ENCODE assay signal across 18 mouse cellular contexts in the genomic region with DNA sequence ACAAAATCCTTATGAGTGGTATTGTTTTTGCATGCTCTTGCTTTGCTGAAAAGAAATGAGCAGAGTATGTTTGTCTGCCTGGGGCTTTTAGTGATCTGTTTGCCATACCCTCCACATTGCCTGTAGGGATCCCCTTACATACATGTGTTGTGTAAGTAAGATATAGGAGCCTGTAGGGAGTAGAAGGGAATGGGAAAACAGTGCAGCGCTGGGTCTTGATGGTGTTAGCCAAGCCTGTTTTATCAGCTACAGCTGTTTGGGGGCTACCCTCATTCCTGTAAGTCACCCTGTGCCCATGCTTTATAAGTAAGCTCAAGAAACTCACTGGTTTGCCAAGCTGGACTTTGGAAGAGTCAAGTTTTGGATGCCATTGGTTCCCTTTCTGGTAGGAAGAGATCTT.
A peak's percentile ranks its signal among the peaks of the same experiment; 100 is the strongest.
DNase-seq lines count a peak whose midpoint lies in the region; ATAC-seq and TF ChIP-seq lines count a peak whose summit lies in the region.
"Had no signal": no experiment of that assay in that cellular context is flagged by ENCODE, and none has a peak within 500 bp of the region (broad histone marks: within the 10 kb centered on the region; RNA-seq: fewer than 3 reads in every experiment).

No protein-coding gene starts in this region.

- no peak overlapping the region for H3K9ac ChIP-seq in limb, embryonic 12.5 days (replicated peaks)
- H3K9ac ChIP-seq in limb, embryonic 14.5 days (ENCODE audit: low read depth, low read length, severe bottlenecking): no peak overlapping the region
- H3K9ac ChIP-seq: embryonic facial prominence, embryonic 12.5 days; forebrain, embryonic 13.5 days; forebrain, embryonic 15.5 days; forebrain, postnatal 0 days had no signal

- H3K4me3 ChIP-seq in limb, embryonic 12.5 days (replicated peaks): no peak overlapping the region
- H3K4me3 ChIP-seq in limb, embryonic 10.5 days: no peak overlapping the region
- no peak overlapping the region for H3K4me3 ChIP-seq in limb, embryonic 14.5 days (replicated peaks; ENCODE audit: low read length)
- H3K4me3 ChIP-seq: embryonic facial prominence, embryonic 10.5 days; embryonic facial prominence, embryonic 12.5 days; forebrain, embryonic 13.5 days; forebrain, embryonic 15.5 days had no signal

- DNase-seq in limb, embryonic 10.5 days (ENCODE audit: low spot score): no peak
- DNase-seq in limb, embryonic 14.5 days (ENCODE audit: low spot score): peak; percentile 18
- no peak for DNase-seq in heart, postnatal 25 days (ENCODE audit: low spot score)
- no peak for DNase-seq in thymus, adult 18-20 months
- DNase-seq: adrenal gland, adult 2 months; adrenal gland, postnatal 10 days; adrenal gland, postnatal 25 days; cerebellum, adult 11 months; cerebellum, adult 18-20 months; cerebellum, adult 8-10 months; cerebellum, adult 9-11 months; cerebellum, postnatal 14 days; forebrain, postnatal 0 days had no signal

- no peaks in the 10 kb centered on the region for H3K27me3 ChIP-seq in limb, embryonic 12.5 days
- H3K27me3 ChIP-seq in limb, embryonic 10.5 days (ENCODE audit: low read depth, poor library complexity, severe bottlenecking): no peaks in the 10 kb centered on the region
- no peaks in the 10 kb centered on the region for H3K27me3 ChIP-seq in limb, embryonic 14.5 days (ENCODE audit: control insufficient read depth, insufficient read depth, low read length)
- H3K27me3 ChIP-seq: embryonic facial prominence, embryonic 12.5 days; forebrain, embryonic 13.5 days; forebrain, embryonic 15.5 days had no signal

- TF ChIP-seq POLR2A in limb, embryonic 14.5 days (IDR thresholded peaks at IDR 0.05; ENCODE audit: borderline replicate concordance, extremely low read depth, insufficient read depth, insufficient read length): no peak

- ATAC-seq in limb, embryonic 12.5 days (ENCODE audit: insufficient number of reproducible peaks, insufficient read depth, low FRiP score, low TSS enrichment, low read depth): peak; percentile 63; the same call in 1 of the 2 replicates
- ATAC-seq in limb, embryonic 14.5 days (ENCODE audit: low FRiP score, low read depth): no peak
- ATAC-seq: forebrain, embryonic 13.5 days; forebrain, embryonic 15.5 days; forebrain, postnatal 0 days had no signal

- intact Hi-C loops in heart, postnatal 25 days (cut with DNase I): no loop called here

- 0 out of 2 replicates have a peak, but pooled peaks cover 8% of the 10 kb centered on the region for H3K9me3 ChIP-seq in limb, embryonic 12.5 days
- H3K9me3 ChIP-seq in limb, embryonic 10.5 days (replicated peaks): no peaks in the 10 kb centered on the region; the same call in 1 of the 2 replicates
- H3K9me3 ChIP-seq in limb, embryonic 14.5 days (ENCODE audit: control insufficient read depth, low read length): peaks cover 6% of the 10 kb centered on the region; the same call in 1 of the 2 replicates
- H3K9me3 ChIP-seq: forebrain, embryonic 15.5 days had no signal

- H3K27ac ChIP-seq in limb, embryonic 12.5 days: no peak overlapping the region
- no peak overlapping the region for H3K27ac ChIP-seq in limb, embryonic 10.5 days
- no peak overlapping the region for H3K27ac ChIP-seq in limb, embryonic 14.5 days (replicated peaks; ENCODE audit: low read depth, low read length)
- H3K27ac ChIP-seq: embryonic facial prominence, embryonic 10.5 days; embryonic facial prominence, embryonic 12.5 days; forebrain, embryonic 15.5 days had no signal

- no peak overlapping the region for H3K4me2 ChIP-seq in limb, embryonic 12.5 days
- no peak overlapping the region for H3K4me2 ChIP-seq in limb, embryonic 14.5 days (replicated peaks; ENCODE audit: low read depth, low read length, severe bottlenecking)
- H3K4me2 ChIP-seq: embryonic facial prominence, embryonic 12.5 days; forebrain, embryonic 13.5 days; forebrain, embryonic 15.5 days had no signal

- peaks cover 3% of the 10 kb centered on the region; the same call in 1 of the 2 replicates for H3K36me3 ChIP-seq in limb, embryonic 12.5 days
- H3K36me3 ChIP-seq in limb, embryonic 10.5 days: peaks cover 15% of the 10 kb centered on the region
- H3K36me3 ChIP-seq in limb, embryonic 14.5 days (ENCODE audit: control insufficient read depth, insufficient read depth, low read length): no peaks in the 10 kb centered on the region
- H3K36me3 ChIP-seq: forebrain, embryonic 15.5 days had no signal

- H3K4me1 ChIP-seq in limb, embryonic 12.5 days (replicated peaks): peaks cover 3% of the 10 kb centered on the region; the same call in 1 of the 2 replicates
- H3K4me1 ChIP-seq in limb, embryonic 10.5 days: no peaks in the 10 kb centered on the region
- H3K4me1 ChIP-seq in limb, embryonic 14.5 days (ENCODE audit: control insufficient read depth, insufficient read depth, low read length): peaks cover 6% of the 10 kb centered on the region

- WGBS in limb, embryonic 12.5 days: 67% methylated on average over 1 of the region's 1 CpGs
- 96% methylated on average over 1 of the region's 1 CpGs for WGBS in limb, embryonic 10.5 days
- 48% methylated on average over 1 of the region's 1 CpGs for WGBS in limb, embryonic 14.5 days
